Mouse (Mus musculus): ENCODE measurements around the gene Pld1.

Pld1 gene

GRCm38 (mm10) chr3:28060713-28061112, 122.2 kb downstream of the Pld1 start:
- DNase-seq = no peak

GRCm38 (mm10) chr3:28061155-28061554, 122.7 kb downstream of the Pld1 start:
- DNase-seq = no peak

- DNase-seq = no peak
Measured at GRCm38 (mm10) chr3:28079211-28079610, 140.7 kb downstream of the Pld1 start.

- DNase-seq = no peak
Measured at GRCm38 (mm10) chr3:28080116-28080515, 141.6 kb downstream of the Pld1 start.

- DNase-seq = no peak
Measured at GRCm38 (mm10) chr3:28081012-28081411, 142.5 kb downstream of the Pld1 start.

GRCm38 (mm10) chr3:28083218-28083617, 144.7 kb downstream of the Pld1 start:
- DNase-seq = no peak

- DNase-seq = no peak
Measured at GRCm38 (mm10) chr3:28084281-28084680, 145.8 kb downstream of the Pld1 start.

- no peak for DNase-seq
Measured at GRCm38 (mm10) chr3:28091296-28091695, 152.8 kb downstream of the Pld1 start.

- DNase-seq = no peak
Measured at GRCm38 (mm10) chr3:28091741-28092140, 153.2 kb downstream of the Pld1 start.

GRCm38 (mm10) chr3:28093684-28094302, 155.3 kb downstream of the Pld1 start:
- DNase-seq = no peak

- no peak for DNase-seq
Measured at GRCm38 (mm10) chr3:28095451-28095850, 157.0 kb downstream of the Pld1 start.

- no peak for DNase-seq
Measured at GRCm38 (mm10) chr3:28099175-28099574, 160.7 kb downstream of the Pld1 start.

- no peak for DNase-seq
Measured at GRCm38 (mm10) chr3:28104992-28105391, 166.5 kb downstream of the Pld1 start.

GRCm38 (mm10) chr3:28107446-28108004, 169.0 kb downstream of the Pld1 start:
- peak; percentile 33 for DNase-seq

- DNase-seq = no peak
Measured at GRCm38 (mm10) chr3:28111516-28111915, 173.0 kb downstream of the Pld1 start.

GRCm38 (mm10) chr3:28113881-28114280, 175.4 kb downstream of the Pld1 start:
- DNase-seq = no peak

GRCm38 (mm10) chr3:28141716-28142115, 203.2 kb downstream of the Pld1 start:
- DNase-seq = no peak

GRCm38 (mm10) chr3:28142121-28142520, 203.6 kb downstream of the Pld1 start:
- no peak for DNase-seq

- no peak for DNase-seq
Measured at GRCm38 (mm10) chr3:28144676-28145075, 206.2 kb downstream of the Pld1 start.

- DNase-seq = no peak
Measured at GRCm38 (mm10) chr3:28145461-28145860, 207.0 kb downstream of the Pld1 start.

- DNase-seq = no peak
Measured at GRCm38 (mm10) chr3:28149656-28150256, 211.3 kb downstream of the Pld1 start.

- DNase-seq = no peak
Measured at GRCm38 (mm10) chr3:28158006-28158405, 219.5 kb downstream of the Pld1 start.

GRCm38 (mm10) chr3:28158916-28159315, 220.4 kb downstream of the Pld1 start:
- DNase-seq = no peak

GRCm38 (mm10) chr3:28162346-28162745, 223.9 kb downstream of the Pld1 start:
- no peak for DNase-seq

GRCm38 (mm10) chr3:28164678-28165077, 226.2 kb downstream of the Pld1 start:
- DNase-seq = no peak
